Mouse (Mus musculus) testis, adult 2 months (tissue): ENCODE data around the gene Ap3b1.

ENCODE experiments used
- CTCF ChIP-seq: fragments of 200-500 bp; IDR thresholded peaks from 2 replicates; pipeline ENCODE4 v1.5.1; 2012; ENCODE audit warnings: low read depth, mild to moderate bottlenecking, inconsistent platforms, low read length, moderate library complexity; ENCODE audit not compliant: control insufficient read depth, insufficient read depth, insufficient replicate concordance
- POLR2A ChIP-seq: fragments of 200-500 bp; IDR thresholded peaks from 2 replicates; pipeline ENCODE4 v1.6.1; 2012; ENCODE audit warnings: low read depth, mild to moderate bottlenecking, inconsistent platforms, low read length, moderate library complexity; ENCODE audit not compliant: control insufficient read depth

DNA sequence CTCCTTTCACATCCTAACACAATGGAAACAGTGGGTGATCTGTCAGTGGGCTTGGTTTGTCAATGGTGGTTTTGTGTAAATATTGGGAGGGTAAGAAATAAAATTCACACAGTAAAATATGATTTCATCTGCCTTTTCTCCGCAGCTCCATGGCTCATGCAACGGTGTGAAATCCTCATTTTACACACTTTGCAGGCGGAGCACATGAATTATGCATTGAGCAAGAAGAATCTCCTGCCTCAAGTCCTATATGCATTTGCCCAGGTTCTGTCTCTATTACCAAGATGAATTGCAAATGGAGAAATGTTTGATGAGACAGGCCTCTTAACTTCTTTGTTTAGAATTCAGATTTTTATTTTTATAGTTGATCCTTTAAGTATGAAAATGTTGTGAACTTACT is 131.9 kb downstream of the Ap3b1 start:
- TF ChIP-seq CTCF (no peak), POLR2A (no peak)
